ENCODE assay signal across 21 mouse cellular contexts in genomic region chr6:37571939-37572338, GRCm38 (mm10). TPM values are rescaled to one million over a fixed set of nuclear protein-coding genes. Genes with fewer than 3 reads are reported as not detected.
"Had no signal": no experiment of that assay in that cellular context is flagged by ENCODE, and none has a peak within 500 bp of the region (broad histone marks: within the 10 kb centered on the region; RNA-seq: fewer than 3 reads in every experiment).

No protein-coding gene starts in this region.

- H3K27ac ChIP-seq: left cerebral cortex, adult 2 months; liver, embryonic 13.5 days; macrophage; midbrain, embryonic 10.5 days; midbrain, embryonic 13.5 days; neural tube, embryonic 13.5 days; stomach, embryonic 15.5 days had no signal

- H3K9me3 ChIP-seq: liver, embryonic 13.5 days; megakaryocyte, embryonic 14.5 days; midbrain, embryonic 10.5 days; midbrain, embryonic 13.5 days; neural tube, embryonic 13.5 days; stomach, embryonic 15.5 days had no signal

- DNase-seq: kidney, adult 11 months; kidney, adult 8-10 months; layer of hippocampus, postnatal 36 days; liver, embryonic 13.5 days; lung, embryonic 14.5 days; retina, postnatal 1 day; right cerebral cortex, postnatal 25 days; spleen, adult 18-20 months; thymus, postnatal 25 days had no signal

- H3K4me2 ChIP-seq: liver, embryonic 13.5 days; lung, embryonic 14.5 days; midbrain, embryonic 13.5 days; neural tube, embryonic 13.5 days; stomach, embryonic 15.5 days had no signal

- H3K9ac ChIP-seq: liver, embryonic 13.5 days; lung, embryonic 14.5 days; midbrain, embryonic 13.5 days; neural tube, embryonic 13.5 days; stomach, embryonic 15.5 days had no signal

- H3K4me3 ChIP-seq: left cerebral cortex, adult 2 months; liver, embryonic 13.5 days; megakaryocyte, embryonic 14.5 days; midbrain, embryonic 10.5 days; midbrain, embryonic 13.5 days; myocyte; neural tube, embryonic 13.5 days; stomach, embryonic 15.5 days had no signal

- ATAC-seq: lung, postnatal 0 days; midbrain, embryonic 13.5 days; midbrain, embryonic 16.5 days had no signal

- H3K27me3 ChIP-seq: liver, embryonic 13.5 days; megakaryocyte, embryonic 14.5 days; midbrain, embryonic 13.5 days; neural tube, embryonic 13.5 days; stomach, embryonic 15.5 days had no signal

- H3K36me3 ChIP-seq: liver, embryonic 13.5 days; midbrain, embryonic 10.5 days; midbrain, embryonic 13.5 days; neural tube, embryonic 13.5 days; stomach, embryonic 15.5 days had no signal

- H3K4me1 ChIP-seq: liver, embryonic 13.5 days; megakaryocyte, embryonic 14.5 days; midbrain, embryonic 10.5 days; midbrain, embryonic 13.5 days; neural tube, embryonic 13.5 days; stomach, embryonic 15.5 days had no signal

RNA-seq across cellular contexts. Expression of gene Akr1d1, which starts 42.0 kb away (rescaled TPM):
- polyA plus RNA-seq: limb, embryonic 11.5 days; lung, embryonic 14.5 days; lung, postnatal 0 days; macrophage; midbrain, embryonic 10.5 days; midbrain, embryonic 13.5 days; midbrain, embryonic 16.5 days; myocyte; neural tube, embryonic 13.5 days; thymus, postnatal 0 days had no signal
